Mouse (Mus musculus): ENCODE data around the gene Galnt15. TPM values are rescaled to one million over a fixed set of nuclear protein-coding genes. Genes with fewer than 3 reads are reported as not detected.

Galnt15 gene
- not detected for polyA plus RNA-seq (2017; shearing (Covaris generic))

DNA sequence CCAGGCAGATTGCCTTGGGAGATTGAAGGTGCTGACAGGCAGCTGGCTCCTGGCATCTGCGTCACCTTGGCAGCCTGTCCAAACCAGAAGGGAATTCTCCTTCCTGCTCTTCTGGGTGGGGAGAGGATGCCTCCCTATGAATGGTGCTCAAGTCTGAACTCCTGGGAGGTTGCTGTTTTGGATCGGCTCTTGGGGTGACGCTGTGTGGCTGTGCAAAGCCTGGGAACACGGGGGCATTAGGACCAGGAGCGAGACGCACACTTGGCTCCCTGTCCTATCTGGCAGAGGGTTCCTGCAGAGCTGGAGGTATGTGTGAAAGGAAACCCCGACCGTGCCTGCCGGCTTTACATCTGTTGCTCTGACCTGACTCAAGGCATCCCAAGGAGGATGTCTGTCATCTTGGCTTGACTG is at the start of gene Galnt15:
Gene Galnt15 (plus strand): TSS at position 309 of the 411 bp plus-strand sequence.
- no peak for ATAC-seq

DNA sequence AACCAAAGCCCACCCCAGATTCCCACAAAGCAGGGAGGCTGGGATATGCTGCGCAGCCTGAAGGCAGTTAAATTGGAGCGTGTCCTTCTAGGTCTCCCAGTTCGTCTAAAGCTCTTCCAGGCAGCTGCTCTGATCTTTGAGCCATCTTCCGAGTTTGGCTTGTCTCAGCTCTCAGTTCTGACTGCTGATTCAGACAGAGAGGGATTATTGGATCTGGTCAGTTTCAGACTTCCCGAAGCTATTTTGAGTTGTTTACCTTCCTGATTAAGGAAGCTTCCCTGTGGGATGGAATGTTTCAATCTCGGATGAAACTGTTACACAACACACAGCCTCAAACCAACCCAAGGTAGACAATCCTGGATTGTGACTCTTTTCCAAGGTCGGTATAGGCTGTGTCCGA is 34.8 kb upstream of the Galnt15 start:
- ATAC-seq: no peak

DNA sequence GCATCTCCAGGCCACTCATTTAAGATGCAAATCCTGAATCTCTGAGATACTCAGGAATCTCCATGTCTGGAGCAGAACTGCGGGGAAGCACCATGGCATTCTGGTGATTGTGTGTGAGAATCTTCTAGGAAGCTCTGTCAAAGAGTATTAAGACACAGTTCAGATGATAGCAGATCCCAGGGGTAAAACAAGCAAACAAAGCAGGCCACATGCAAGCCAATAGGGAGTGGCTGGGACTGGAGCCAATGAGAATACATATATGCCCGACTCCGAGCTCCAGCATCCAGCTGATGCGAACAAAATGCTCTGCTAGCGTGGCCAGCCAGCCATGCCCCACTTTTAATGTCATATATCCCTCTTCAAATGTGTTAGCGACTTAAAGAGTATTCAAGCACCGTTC is 27.8 kb upstream of the Galnt15 start:
- ATAC-seq: no peak

DNA sequence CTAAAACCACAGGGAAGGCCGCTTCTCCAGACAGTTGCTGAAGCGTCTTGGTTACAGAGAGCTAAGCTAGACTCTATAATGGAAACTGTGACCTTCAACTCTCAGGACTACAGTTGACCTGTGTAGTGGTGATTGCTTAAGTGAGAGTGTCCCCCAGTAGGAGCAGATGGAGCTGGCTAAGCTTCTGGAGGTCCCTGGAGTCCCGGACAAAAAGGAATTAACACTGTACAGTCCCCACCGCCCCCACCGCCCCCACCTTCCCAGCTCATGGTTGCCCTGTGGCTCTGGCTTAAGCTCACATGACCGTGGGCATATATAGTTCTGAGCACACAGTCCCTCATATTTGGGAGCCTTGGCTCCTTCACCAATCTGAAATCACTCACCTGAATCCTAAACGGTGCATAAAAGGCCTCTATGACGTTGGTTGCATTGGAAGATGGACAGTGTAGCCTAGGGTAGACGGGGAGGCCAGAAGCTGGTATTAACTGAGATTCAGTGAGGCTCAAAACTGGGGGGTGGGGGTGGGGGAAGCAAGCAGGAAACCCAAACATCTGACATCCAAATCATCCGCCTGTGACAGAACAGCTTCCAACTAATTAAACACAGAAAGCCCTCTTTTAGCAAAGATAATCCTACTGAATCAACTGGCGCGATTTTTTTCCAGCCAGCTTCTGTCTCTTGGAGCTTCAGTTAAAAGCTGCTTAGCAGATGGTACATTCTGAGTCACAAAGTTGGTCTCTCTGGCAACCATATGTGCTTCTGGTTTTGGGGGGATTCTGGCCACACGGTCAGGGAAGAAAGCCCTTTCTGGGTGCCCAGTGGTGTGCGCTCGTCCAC is 26.1 kb upstream of the Galnt15 start:
- no peak for ATAC-seq

DNA sequence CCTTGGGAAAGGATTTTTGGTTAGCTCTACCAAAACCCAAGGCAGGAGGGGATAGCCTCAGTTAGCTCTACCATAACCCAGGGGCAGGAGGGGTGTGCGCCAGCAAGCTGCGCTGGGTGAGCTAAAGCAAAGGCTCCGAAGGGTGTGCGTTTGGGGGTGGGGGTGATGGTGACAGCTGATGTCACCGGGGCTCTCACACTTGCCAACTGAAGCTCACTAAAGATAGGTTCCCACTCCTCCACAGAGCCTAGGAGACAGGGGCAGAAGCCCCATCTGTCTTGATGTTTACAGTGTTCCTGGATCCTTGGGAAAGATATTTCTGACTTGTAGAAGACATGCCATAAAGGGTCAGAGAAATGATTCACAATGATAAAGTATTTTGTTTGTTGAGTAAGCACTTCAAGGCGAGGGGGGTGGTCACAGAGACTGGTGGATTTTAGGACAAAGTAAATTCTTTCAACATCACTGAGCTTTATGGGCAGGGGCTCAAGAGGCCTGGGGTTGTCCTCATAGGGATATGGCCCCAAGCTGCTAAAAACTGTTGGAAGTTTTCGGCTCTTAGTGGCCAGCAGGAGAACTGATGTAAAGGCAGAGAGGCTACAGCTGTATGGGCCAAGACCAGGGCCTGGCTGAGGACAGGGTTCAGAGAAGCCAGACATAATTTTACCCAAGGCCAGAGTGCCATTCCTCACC is 24.7 kb upstream of the Galnt15 start:
- no peak for ATAC-seq

DNA sequence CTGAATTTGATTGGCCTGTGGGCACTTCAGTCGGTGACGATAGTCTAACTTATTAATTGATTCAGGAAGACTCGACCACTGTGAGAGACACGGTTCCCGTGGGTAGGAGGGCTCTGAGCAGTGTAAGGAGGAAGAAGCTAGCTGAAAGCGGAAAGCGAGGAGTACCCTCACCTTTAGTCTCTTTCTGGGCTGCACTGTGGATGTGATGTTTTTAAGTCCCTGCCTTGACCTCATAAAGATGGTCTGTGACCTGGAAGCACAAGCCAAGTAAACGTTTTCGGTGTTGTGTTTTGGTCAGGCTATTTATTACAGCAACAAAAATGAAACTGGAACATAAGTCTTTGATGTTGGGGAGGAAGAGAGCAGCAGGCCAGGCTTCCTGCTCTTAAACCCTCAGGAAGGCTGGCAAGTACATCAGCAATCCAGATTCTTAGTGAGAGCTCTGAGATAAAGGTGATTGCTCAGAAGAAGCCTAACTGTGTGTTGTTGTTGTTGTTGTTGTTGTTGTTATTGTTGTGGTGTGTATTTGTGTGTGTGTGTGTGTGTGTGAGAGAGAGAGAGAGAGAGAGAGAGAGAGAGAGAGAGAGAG is 23.0 kb upstream of the Galnt15 start:
- no peak for ATAC-seq

DNA sequence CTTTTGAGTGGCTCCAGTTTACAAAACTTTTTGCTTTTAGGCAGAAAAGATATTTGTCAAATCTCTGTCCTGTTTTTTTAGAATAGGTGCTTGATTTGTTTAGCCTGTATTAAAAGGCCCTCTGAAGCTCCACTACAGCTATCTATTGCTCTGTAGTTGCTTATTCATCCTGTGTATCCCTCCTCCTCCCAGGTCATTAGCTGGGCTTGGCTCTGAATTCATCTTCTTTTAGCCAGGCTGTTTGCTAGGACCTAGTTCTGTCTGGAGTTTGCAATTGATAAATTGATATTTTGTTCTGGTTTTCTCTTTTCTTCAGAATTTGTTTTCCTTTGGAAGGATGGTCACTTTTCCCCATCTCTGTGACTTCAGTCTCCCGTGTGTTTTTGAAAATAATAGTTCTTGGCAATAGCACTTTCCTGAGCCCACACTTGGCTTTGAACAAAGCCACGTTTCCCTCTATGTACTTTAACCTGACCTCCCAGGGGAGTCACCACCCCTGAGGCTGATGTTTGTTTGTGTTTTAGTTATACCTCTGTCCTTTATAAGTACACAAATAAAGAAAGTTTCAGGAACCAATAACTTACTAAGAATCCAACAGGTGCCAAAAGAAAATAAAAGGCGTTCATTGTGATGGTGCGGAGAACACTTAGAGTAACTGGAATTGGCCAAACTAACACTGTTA is 21.0 kb upstream of the Galnt15 start:
- ATAC-seq: no peak

DNA sequence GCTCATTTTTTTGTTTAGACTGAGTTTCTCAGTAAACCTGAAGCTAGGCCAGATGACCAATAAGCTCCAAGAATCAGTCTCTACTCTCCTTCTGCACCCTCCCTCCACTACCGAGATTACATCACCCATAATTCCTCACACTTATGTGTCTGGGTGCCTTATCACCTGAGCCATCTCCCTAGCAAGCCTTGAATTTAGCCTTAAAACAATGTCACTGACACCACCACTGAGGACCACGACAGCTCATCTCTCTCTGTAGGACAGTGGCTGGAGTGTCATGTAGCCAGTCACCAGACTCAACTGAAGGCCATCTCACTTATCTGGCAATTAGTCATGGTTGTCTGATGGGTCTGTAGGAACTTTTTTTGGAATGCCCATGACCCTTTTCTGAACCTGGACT is 19.1 kb upstream of the Galnt15 start:
- no peak for ATAC-seq

DNA sequence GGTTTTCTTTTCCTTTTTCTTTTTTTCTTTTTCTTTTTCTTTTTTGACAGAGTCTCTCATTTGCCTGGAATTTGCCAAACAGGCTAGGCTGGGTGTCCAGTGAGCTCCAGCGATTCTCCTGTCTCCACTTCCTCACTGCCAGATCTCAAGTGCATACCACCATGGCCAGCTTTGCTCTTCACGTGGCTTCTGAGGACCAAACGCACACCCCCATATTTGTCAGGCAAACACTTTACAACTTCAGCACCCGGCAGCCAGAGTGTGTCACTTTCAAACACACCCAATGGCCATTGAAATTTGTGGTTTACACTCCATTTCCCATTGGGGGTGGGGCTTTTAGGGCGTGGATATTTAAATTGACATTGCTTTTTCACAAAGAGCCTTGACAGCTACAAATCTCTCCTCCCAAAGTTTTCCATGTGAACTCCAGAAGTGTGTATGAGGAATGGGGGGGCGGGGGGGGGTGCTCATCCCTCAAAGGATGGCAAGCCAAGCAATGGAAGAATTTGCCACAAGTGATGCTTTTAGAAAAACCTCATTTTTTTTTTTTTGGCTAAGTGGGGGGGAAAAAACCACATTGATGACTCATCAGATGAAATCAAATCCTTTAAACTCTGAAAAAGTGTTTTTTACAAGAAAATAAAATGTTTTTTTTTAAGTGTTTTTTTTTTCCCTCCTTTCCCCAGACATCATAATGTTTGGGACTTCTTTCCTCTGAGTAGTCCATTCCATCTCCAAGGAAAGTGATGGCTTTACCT is 17.1 kb upstream of the Galnt15 start:
- no peak for ATAC-seq

DNA sequence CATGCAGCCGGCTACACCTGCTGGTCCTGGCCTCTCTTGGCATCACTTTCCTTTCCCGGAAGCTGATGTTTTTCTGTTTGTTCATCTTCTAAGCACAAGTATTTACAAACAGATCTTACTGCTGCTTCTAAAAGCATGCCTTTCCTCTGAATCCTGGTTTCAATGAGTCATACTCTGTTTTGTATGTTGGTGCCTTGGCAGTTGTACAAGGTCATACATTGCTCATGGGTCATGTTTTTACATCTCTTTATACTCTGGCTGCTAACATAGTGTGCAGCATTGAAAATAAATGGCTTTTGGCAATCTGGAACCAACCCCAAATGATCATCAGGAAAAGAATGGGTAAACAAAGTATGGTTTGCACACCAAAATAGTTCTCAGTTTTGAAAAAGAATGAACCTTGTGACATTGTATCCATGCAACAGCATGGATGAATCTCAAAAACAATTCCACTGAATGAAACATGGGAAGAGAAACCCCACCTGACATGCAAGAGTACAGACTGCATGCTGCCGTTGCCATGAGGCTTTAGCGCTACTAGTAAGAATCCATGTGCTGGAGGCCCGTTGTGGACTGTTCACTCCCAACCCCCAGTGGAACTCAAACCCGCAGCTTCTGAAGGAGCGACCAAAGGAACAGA is 13.5 kb upstream of the Galnt15 start:
- no peak for ATAC-seq

DNA sequence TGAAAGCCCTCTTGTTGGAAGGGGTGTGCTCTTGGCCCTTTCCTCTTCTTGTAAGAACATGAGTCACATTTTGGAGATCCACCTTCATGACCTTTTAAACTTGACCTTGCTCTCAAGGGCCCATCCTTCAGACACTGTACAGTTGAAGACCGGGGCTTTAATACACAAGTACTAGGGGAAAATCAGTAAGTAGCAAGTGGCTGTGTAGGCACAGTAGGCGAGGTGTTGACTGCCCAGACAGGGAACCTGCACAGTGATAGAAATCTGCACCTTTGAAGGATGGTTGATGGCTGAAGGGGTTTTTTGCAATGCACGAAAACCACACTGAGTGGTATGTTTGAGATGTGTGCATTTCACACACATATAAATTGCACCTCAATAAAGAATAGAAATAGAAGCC is 12.3 kb upstream of the Galnt15 start:
- ATAC-seq: no peak

DNA sequence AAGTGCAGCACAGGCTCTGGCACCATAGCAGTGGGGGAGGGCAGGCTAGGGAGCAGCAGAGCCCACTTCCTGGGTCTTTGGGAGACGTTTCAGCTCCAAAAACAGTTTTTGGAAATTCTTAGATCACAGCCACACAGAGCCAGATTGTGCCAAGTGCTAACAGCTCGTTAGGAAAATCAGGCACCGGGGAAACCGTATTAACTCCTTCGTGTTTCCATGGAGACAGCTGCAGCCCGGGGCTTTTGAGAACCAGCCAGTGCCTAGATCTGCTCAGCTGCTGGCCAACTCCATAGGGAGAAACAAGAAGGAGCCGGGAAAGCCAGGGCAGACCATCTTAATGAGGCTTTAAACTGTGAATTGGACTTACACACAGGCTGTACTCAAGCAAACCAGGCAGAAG is 11.9 kb upstream of the Galnt15 start:
- no peak for ATAC-seq

DNA sequence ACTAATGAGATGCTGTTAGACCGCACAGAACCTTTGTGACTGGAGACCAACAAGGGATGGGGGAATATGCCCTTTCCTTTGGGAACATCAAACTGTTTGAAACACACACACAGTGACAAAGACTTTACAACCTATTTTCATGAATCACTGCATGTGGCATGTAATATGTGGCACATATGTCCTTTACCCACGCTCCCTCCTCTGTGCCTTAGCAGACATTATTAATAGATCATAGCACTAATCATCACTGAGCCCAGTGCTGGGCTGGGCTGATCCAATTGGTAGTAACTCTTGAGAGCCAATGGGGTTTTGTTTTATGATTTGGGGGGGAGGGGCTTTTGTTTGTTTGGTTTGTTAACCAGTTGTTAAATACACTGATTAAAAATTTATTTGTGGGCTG is 11.3 kb upstream of the Galnt15 start:
- no peak for ATAC-seq

DNA sequence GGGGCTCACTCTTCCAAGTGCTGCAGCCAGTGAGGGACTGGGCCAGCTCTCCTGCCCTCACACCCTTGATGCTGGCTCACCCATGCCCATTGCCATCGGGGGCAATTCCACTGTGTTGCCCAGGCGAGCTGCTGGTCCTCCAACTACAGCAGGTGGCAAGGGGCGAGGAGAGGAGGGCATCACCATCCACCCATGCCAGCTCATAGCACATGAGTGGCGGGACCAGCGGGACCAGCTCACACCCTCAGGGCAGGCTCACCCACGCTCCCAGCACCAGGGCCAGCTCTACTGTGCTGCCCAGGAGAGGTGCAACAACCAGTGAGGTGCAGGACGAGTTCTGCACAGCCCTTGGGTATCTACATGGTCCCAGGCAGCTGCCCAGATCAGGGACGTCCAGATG is 9.7 kb upstream of the Galnt15 start:
- ATAC-seq: no peak

DNA sequence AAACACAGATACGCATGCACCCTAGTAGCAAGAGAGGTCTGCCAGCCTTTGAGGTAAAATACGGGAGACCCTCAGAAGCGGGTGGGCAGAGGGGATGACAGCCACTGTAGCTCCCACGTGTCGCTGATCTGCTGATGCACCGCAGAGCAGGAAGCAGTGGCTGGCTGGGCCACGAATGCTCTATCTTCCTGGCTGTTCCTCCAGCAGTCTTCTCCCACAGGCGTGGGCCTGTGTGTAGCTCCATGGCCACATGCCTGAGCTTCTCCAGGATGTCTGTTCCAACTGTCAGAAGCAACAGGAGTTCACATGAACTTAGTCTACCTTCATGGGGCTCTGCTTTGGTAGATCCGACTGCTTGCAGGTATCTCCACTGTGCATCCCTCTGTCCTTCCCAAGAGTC is 6.8 kb upstream of the Galnt15 start:
- no peak for ATAC-seq

DNA sequence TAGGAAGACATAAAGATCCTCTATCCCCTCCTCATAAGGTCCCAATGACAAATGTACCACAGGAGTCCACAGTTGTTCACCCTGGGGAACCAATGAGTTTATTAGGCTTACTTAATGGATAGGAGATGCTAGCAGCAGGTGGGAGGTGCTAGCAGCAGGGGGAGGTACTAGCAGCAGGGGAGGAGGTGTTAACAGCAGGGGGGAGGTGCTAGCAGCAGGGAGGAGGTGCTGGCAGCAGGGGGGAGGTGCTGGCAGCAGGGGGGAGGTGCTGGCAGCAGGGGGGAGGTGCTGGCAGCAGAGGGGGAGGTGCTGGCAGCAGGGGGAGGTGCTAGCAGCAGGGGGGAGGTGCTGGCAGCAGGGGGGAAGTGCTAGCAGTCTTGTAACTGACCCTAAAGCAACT is 6.3 kb upstream of the Galnt15 start:
- ATAC-seq: no peak

DNA sequence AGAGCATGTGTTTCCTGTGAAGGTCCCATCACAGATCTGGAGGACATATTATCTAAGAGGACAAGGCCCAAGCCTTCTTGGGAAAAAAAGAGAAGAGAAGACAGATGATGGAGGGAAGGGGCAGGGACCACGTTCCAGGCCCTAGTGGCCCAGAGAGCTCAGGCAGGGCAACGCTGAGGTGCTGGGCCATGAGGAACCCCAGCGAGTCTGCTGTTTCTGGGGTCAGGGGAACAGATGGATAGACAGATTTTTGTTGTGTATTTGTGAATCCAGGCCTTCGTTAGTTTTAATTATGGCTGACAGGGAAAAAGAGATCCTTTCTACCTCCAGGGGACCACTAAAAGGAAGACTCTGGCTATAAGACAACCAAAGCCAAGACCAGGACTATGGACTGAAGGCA is 4.9 kb upstream of the Galnt15 start:
- ATAC-seq: no peak

DNA sequence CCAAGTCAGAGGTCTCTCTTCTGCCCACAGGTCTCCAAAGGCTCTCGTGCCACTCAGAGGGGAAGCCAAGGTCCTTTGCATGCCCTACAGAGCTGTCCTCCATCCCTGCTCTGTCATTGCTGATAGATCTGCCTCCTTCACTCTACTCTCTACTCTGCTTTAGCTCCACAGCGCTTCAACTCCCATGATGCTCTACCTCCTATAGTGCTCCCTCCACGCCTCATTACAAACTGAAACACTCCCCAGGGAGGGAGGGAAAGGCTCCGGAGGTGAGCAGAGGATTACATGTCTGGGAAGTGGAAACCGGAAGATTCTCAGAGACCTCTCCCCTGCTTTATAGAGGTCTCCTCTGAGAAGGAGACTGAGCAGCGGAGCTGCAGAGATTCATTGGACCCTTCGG is 1.6 kb upstream of the Galnt15 start:
- ATAC-seq: no peak

DNA sequence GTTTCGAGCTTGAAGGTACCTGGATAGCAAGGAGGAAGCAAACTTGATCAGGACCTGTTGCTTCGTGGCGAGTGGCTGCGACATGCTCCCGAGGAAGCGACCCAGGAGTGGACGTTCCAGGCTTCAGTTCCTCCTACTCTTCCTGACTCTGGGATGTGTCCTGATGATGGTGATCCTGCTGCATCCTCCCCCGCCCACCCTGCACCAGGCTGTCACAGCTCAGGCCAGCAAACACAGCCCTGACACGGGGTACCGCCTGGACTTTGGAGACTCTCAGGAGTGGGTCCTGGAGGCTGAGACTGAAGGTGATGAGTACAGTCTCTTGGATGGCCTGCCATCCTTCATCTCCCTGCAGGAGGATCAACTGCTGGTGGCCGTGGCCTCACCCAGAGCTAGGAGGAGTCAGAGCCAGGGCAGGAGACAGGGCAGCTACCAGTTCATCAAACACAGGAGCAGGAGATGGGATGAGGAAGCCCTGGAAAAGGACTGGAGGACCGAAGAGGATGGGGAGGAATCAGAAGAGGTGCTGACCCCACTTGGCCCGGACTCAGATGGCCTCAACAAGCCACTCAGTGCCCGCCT is 713 bp downstream of the Galnt15 start:
- ATAC-seq: no peak

DNA sequence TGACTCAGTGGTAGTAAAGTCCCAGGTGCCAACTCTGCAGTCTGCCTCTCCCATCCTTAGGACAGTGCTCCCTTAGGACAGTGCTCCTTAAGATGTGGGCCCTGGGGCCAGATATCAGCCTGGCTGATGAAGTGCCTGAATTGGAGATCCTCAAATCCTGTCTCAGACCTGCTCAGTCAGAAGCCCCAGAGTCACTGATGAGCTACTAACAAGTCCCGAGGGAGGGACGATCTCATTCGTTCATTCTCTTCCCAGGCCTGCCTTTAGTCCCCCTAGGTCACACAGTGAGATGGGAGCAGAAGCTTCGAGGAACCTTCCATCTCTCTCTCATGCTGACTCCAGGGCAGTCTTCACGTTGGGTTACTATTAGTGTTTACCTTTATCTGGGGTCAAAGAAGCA is 1.3 kb downstream of the Galnt15 start:
- no peak for ATAC-seq

DNA sequence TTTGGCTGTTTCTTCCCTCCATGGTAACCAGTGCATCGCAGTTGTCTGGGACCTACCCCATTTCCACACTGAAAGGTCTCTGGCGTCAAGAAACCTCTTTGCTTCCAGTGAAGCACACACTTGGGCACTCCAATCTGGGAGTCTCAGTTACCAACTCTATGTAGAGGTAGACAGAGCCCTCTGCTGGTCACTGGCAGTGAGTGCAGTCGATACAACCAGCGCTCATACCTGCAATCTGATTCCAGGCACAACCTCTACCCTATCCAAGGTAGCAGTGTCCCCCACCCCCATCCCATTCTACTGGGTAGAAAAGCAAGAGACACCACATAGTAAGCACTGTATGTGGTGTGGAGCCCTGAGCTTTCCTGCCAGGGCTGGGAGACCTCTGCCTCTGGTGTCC is 3.7 kb downstream of the Galnt15 start:
- no peak for ATAC-seq

DNA sequence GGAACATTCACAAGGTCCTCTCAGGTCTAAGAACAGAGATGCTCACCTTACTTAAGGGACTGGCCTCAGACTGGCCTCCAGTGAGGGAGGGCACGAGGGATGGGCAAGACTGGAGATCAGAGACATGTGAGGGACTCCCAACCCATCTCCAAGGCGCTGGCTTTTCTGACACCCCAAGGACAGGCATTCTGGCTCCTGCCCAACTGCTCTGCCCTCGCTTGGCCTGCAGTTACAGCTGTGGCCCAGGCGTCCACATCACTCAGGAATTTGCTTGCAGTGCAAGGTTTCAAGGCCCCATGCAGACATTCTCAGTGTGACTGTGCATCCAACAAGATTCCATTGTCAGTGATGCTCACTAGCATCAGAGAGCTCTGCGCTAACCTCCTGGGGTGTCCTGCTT is 7.7 kb downstream of the Galnt15 start:
- no peak for ATAC-seq

All from activated CD4-positive, CD25-positive, alpha-beta regulatory T cell, adult 4 months (primary cell).